Mouse (Mus musculus) hindbrain, embryonic 16.5 days (tissue): ENCODE measurements at regions not wholly inside any gene's neighbourhood (a gene's known extent, or its start where the extent isn't known, plus 50 kb on each side); places are given as distances from the start of the nearest gene placed in this dataset.
A peak's percentile ranks its signal among the peaks of the same experiment; 100 is the strongest.

Source experiments
- ATAC-seq: fragments of 200-750 bp; cut with Nextera tagmentation; 2 replicates; pipeline ENCODE4 v1.8.0; 2017; ENCODE audit warnings: moderate TSS enrichment, moderate library complexity
- H3K27ac ChIP-seq: fragments of 300-500 bp; sonication (generic); 2 replicates; pipeline ENCODE4 v1.5.1; 2014; ENCODE audit warnings: low read depth, mild to moderate bottlenecking, control low read depth, low read length, moderate library complexity
- H3K27me3 ChIP-seq: fragments of 300-500 bp; sonication (generic); replicated peaks from 2 replicates; pipeline ENCODE4 v1.6.1; 2014; ENCODE audit warnings: low read length; ENCODE audit not compliant: control insufficient read depth, insufficient read depth
- H3K36me3 ChIP-seq: fragments of 300-500 bp; sonication (generic); 2 replicates; pipeline ENCODE4 v1.6.1; 2014; ENCODE audit warnings: mild to moderate bottlenecking, low read length, moderate library complexity, mixed read lengths; ENCODE audit not compliant: control insufficient read depth, insufficient read depth
- H3K4me1 ChIP-seq: fragments of 300-500 bp; sonication (generic); 2 replicates; pipeline ENCODE4 v1.6.1; 2014; ENCODE audit warnings: low read depth, low read length; ENCODE audit not compliant: control insufficient read depth, insufficient read depth
- H3K4me2 ChIP-seq: fragments of 300-500 bp; sonication (generic); 2 replicates; pipeline ENCODE4 v1.6.1; 2014; ENCODE audit warnings: mild to moderate bottlenecking, low read length, control low read depth, moderate library complexity
- H3K4me3 ChIP-seq: fragments of 300-500 bp; sonication (generic); 2 replicates; pipeline ENCODE4 v1.5.1; 2014; ENCODE audit warnings: mild to moderate bottlenecking, low read length, control low read depth, moderate library complexity
- H3K9ac ChIP-seq: fragments of 300-500 bp; sonication (generic); 2 replicates; pipeline ENCODE4 v1.6.1; 2014; ENCODE audit warnings: low read depth, mild to moderate bottlenecking, control low read depth, low read length, moderate library complexity
- H3K9me3 ChIP-seq: fragments of 300-500 bp; sonication (generic); 2 replicates; pipeline ENCODE4 v1.6.1; 2014; ENCODE audit warnings: mild to moderate bottlenecking, low read length, moderate library complexity; ENCODE audit not compliant: control insufficient read depth
- WGBS: fragments of 180-500 bp; shearing (Covaris S2); extraction: QIAGEN DNeasy Blood & Tissue Kit; methylation state at CpG from one replicate; pipeline ENCODE4 v1.1.7; 2014; 5-methylcytosine and 5-hydroxymethylcytosine counted together

DNA sequence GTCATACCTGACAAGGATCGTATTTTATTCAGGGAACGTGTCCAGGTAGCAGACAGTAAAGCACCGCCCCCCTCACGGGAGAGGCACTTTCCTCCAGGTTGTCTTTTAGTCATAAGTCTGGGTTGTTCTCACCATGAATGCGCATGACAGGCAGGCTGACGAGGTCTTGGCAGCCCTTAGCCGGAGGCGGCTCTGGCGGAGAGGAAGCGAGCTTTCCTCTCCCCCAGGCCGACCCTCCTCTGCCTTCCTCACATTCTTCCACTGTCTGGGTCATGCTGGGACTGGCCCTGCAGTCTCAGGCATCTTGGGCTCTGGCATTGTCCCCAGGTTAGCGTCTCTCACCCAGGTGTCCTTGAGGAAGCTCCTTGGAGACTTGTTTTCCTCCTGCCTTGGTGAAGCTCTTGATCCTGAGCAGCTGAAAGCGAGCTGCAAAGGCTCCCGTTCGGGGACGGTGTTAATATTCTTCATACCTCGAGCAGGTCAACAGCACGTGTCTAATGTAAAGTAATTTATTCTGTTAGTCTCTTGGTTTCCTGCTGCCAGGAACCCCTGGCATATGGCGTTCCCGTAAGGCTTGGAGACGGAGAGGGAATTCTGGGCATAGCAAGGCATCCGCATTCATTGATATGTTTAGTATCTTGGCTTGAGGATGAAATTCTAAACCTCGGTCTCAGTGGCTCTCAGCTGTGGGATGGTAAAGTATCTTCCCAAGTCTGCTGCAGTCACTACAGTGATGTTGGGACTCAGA, 123.6 kb downstream of the Sox2 start:
- Histone ChIP-seq H3K36me3 (no peaks in the 10 kb centered on the region), H3K4me1 (peaks cover 7% of the 10 kb centered on the region), H3K9ac (0 out of 2 replicates have a peak overlapping the region, but pooled peaks have one; percentile 15), H3K9me3 (no peaks in the 10 kb centered on the region), H3K4me2 (peak overlapping the region; percentile 40), H3K27me3 (no peaks in the 10 kb centered on the region), H3K4me3 (0 out of 2 replicates have a peak overlapping the region, but pooled peaks have one; percentile 0), H3K27ac (no peak overlapping the region)
- ATAC-seq: peak; percentile 61
- 22% methylated on average over 23 of the region's 23 CpGs for WGBS

DNA sequence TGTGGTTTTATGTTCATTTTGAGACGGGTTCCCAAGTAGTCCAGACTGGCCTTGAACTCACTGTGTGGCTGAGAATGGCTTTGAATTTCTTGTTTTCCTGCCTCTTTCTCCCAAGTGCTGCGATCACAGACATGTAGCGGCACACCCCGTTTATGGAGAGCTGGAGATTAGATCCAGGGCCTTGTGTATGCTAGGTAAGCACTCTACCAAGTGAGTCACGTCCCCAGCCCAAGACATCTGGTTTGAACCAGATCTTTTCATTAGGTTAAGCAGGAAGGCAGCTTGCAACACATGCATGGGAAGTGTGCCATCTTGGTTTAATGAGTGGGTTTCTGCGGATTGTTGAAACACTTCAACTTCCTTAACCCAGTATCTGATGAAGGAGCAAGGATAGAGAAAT, 131.6 kb downstream of the Sox2 start:
- no peak for ATAC-seq
- Histone ChIP-seq H3K9me3 (no peaks in the 10 kb centered on the region), H3K36me3 (no peaks in the 10 kb centered on the region), H3K9ac (no peak overlapping the region), H3K4me2 (no peak overlapping the region), H3K27me3 (no peaks in the 10 kb centered on the region), H3K4me3 (no peak overlapping the region), H3K27ac (no peak overlapping the region), H3K4me1 (no peaks in the 10 kb centered on the region)
- WGBS: 92% methylated on average over 6 of the region's 6 CpGs

DNA sequence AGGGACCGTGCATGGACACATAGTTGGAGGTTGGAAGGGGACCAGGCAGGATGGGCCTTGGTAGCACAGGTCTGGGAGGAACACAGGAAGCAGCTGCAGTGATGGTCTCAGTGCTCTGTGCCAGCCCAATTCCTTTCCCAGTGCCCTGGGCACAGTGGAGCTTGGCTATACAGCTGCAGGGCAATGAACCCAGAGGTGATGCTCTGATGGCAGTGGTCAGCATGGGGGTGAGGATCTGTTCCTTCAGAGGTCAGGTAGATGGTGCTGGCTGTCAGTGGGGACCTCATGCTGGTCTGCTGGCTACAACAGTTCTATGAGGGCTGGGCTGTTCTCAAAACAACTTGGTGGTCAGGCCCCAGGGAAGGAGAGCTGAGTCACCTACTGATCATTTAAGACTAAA, 133.2 kb downstream of the Sox2 start:
- H3K9me3 ChIP-seq: no peaks in the 10 kb centered on the region
- ATAC-seq: no peak
- H3K27me3 ChIP-seq: no peaks in the 10 kb centered on the region
- no peaks in the 10 kb centered on the region for H3K4me1 ChIP-seq
- H3K36me3 ChIP-seq: no peaks in the 10 kb centered on the region
- 86% methylated on average over 1 of the region's 1 CpGs for WGBS
- H3K27ac ChIP-seq: no peak overlapping the region
- no peak overlapping the region for H3K4me2 ChIP-seq
- H3K4me3 ChIP-seq: no peak overlapping the region
- no peak overlapping the region for H3K9ac ChIP-seq

DNA sequence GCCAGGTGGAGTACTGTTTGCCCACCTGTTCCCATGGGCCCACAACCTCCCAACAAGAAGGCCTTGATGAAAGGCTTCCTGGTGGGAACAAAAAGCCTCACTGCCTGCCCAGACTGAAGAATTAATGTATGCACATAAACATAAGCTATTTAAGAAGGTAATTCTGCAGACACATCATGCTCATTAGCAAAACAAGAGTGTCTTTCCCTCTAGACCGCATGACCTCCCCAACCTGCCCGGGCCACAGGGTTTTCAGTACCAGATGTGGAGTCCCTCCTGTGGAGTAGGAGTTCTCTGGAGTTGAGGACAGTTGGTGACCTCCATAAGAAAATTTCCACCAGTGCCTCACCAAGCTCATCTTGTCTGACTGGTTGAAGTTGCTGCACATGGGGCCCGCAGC, 137.0 kb downstream of the Sox2 start:
- Histone ChIP-seq H3K4me3 (no peak overlapping the region), H3K4me1 (no peaks in the 10 kb centered on the region), H3K27ac (no peak overlapping the region), H3K9ac (no peak overlapping the region), H3K9me3 (no peaks in the 10 kb centered on the region), H3K27me3 (no peaks in the 10 kb centered on the region), H3K4me2 (no peak overlapping the region), H3K36me3 (no peaks in the 10 kb centered on the region)
- no peak for ATAC-seq
- WGBS: 76% methylated on average over 3 of the region's 3 CpGs

DNA sequence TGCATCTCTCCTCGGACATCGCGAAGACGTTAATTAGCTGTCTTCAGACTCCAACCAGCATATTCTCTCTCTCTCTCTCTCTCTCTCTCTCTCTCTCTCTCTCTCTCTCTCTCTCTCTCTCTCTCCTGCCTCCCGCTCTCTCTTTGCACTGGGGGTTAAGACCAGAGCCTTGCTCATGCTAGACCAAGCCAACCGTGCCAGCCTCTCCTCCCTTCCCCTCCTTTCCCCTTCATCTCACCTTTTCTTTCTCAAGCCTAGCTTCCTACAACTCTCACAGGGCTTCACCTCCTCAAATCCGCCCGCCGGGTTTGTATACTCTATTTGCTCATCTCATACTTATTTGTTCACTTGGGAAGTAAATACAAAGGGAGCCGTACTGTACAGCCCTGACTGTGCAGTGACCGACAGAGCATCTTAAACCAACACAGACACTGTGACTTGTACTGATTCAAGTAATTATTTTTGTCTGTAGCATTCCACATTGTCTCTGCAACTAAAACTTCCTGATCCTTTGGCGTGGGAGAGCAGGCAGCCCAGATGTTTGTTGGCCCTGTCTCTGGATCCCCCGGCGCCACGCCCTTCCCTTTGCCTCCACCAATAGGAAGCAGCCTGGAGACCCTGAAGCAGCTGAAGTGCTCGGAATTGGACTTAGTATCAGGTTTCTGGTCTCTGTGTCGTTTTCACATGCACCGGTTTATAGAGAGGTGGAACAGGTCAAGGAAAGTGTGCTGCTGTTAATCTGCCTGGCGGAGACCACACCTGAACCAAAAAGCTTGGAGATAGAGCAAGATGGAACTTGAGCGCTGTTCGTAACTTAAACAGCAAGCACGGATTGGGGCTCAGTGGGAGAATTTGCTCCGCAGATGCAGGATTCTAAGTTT, 145.1 kb downstream of the Sox2 start:
- Histone ChIP-seq H3K36me3 (no peaks in the 10 kb centered on the region), H3K4me3 (peak overlapping the region; percentile 39), H3K27ac (no peak overlapping the region), H3K4me2 (peak overlapping the region; percentile 69), H3K4me1 (peaks cover 7% of the 10 kb centered on the region), H3K9me3 (no peaks in the 10 kb centered on the region), H3K27me3 (no peaks in the 10 kb centered on the region), H3K9ac (peak overlapping the region; percentile 24)
- 21% methylated on average over 23 of the region's 23 CpGs for WGBS
- peak; percentile 83 for ATAC-seq

DNA sequence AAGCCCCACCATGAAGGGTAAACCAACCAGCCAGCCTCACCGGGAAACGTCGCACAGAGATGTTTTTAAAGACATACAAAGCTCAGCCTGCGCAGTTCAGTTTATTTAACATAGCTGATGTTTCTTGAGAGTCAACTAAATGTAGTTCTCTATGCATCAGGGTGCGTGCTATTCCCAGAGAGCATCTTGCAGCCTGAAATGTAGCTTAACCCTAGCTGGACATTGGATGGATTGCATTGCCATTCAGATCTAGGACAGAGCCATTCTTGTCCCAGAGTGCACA, 145.7 kb downstream of the Sox2 start:
- WGBS: 11% methylated on average over 5 of the region's 5 CpGs
- H3K27me3 ChIP-seq: no peaks in the 10 kb centered on the region
- ATAC-seq: no peak
- peak overlapping the region; percentile 69 for H3K4me2 ChIP-seq
- peaks cover 7% of the 10 kb centered on the region for H3K4me1 ChIP-seq
- peak overlapping the region; percentile 24 for H3K9ac ChIP-seq
- H3K36me3 ChIP-seq: no peaks in the 10 kb centered on the region
- H3K9me3 ChIP-seq: no peaks in the 10 kb centered on the region
- no peak overlapping the region for H3K27ac ChIP-seq
- peak overlapping the region; percentile 39 for H3K4me3 ChIP-seq

DNA sequence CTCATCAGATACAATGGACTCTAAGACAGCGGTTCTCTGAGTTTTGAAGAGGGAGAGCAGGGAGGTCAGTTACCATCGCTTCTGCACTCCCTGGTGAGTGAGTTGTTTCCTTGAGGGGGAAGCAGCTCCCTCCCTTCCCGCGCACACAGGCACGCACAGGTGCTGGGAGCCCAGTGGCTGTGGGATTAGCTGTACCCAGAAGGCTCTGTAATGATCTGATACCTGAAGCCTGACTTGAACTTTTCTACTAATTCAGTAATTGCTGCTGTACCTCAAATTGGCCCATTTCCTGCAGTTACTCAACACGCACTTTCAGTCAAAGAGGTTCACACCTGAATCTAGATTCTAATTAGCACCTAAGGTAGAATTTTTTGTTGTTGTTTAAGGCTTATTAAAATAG, 158.6 kb downstream of the Sox2 start:
- no peak for ATAC-seq
- H3K4me2 ChIP-seq: no peak overlapping the region
- no peaks in the 10 kb centered on the region for H3K9me3 ChIP-seq
- no peaks in the 10 kb centered on the region for H3K4me1 ChIP-seq
- no peak overlapping the region for H3K4me3 ChIP-seq
- no peak overlapping the region for H3K27ac ChIP-seq
- H3K27me3 ChIP-seq: no peaks in the 10 kb centered on the region; the same call in 1 of the 2 replicates
- H3K36me3 ChIP-seq: no peaks in the 10 kb centered on the region
- no peak overlapping the region for H3K9ac ChIP-seq
- 30% methylated on average over 6 of the region's 6 CpGs for WGBS

DNA sequence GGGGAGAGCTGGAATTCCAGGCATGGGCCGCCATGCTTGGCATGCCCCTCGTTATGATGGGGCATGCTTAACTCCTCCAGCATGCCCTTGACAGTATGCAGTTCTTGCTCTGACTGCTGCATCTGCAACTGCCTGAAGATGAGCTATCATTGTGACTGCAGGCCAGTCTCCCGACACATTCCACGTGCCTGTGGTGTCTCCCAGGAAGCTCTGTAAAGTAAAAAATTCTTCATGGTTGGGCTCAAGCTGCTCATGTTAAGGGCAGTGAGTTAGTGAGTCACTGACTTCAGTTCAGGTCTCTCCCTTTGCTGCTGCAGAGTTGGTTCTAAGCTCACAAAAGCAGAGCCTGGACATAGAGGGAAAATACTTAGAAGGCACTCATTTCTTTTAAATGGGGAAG, 161.5 kb downstream of the Sox2 start:
- H3K27ac ChIP-seq: no peak overlapping the region
- no peak overlapping the region for H3K4me3 ChIP-seq
- no peaks in the 10 kb centered on the region; the same call in 1 of the 2 replicates for H3K27me3 ChIP-seq
- ATAC-seq: no peak
- 57% methylated on average over 4 of the region's 4 CpGs for WGBS
- no peaks in the 10 kb centered on the region for H3K4me1 ChIP-seq
- no peaks in the 10 kb centered on the region for H3K9me3 ChIP-seq
- H3K9ac ChIP-seq: no peak overlapping the region
- no peak overlapping the region for H3K4me2 ChIP-seq
- no peaks in the 10 kb centered on the region for H3K36me3 ChIP-seq

DNA sequence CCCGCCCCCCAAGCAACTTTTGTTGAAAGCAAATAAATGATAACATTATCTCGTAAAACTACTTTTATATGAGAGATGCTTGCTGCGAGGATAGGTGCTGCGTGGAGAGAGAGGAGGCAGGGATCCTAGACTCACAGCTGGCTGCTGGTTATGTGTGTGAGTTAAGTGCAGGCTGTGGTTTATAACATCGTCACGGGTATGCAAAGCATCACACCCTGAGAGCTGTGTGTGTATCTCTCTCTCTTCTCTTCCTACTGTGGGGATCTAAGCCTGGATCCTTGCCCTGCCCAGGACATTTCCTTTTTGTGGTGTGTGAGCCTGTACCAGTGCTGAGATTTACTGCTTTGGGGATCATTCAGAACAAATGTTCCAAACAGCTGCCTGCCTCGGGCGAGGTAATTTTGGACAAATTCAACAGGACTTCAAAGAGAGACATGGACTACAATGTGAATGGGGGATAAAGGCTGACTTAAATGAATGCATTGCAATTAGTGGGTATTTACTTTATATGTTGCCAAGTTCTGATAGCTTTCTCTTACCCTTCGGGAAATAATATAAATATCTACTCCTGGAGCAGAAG, 162.9 kb downstream of the Sox2 start:
- H3K9me3 ChIP-seq: no peaks in the 10 kb centered on the region
- no peak overlapping the region for H3K4me2 ChIP-seq
- H3K27me3 ChIP-seq: no peaks in the 10 kb centered on the region; the same call in 1 of the 2 replicates
- 53% methylated on average over 9 of the region's 9 CpGs for WGBS
- no peak overlapping the region for H3K9ac ChIP-seq
- ATAC-seq: no peak
- no peaks in the 10 kb centered on the region for H3K36me3 ChIP-seq
- no peak overlapping the region for H3K4me3 ChIP-seq
- no peaks in the 10 kb centered on the region for H3K4me1 ChIP-seq
- H3K27ac ChIP-seq: no peak overlapping the region
